Mouse (Mus musculus): Measurements from ENCODE around the gene Tnik.

DNA sequence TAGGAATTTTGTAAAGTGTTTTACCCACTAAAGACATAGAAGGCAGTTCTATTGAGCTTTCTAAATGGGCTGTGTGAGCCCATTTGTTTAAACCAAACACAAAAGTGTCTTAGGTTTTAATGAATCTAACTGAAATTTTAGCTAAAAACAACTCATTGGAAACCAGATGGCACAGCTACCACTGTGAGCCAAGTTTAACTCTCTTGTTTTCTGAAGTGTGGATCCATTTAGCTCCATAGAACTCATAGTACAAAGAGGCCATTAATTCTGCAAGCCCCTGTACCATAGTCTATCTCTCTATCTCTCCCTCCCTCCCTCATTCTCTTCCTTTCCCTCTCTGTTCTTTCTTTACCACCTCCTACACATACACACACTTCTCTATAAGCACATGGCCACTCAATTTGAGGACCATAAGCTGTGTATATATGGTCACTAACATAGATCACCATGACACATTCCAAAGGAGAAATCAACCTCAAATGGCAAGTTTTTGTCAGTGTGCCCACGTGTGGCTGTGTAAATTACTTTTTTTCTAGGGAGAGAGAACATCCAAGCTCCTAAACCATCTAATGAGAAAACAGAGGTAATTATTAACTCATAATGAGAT, 204.2 kb downstream of the Tnik start:
- TF ChIP-seq CTCF (conservative IDR thresholded peaks at IDR 0.05; ENCODE audit: low read length) (no peak), POU5F1 (IDR thresholded peaks at IDR 0.05; ENCODE audit: borderline replicate concordance, low read length) (no peak), NANOG (IDR thresholded peaks at IDR 0.05; ENCODE audit: borderline replicate concordance, low read length) (no peak)

Data from E14TG2a.4 (cell line).